Mouse (Mus musculus): ENCODE data around the gene Ccdc106.
"Not testable (repeated sequence)": the region's sequence is repeated elsewhere in the genome, so short reads cannot be mapped to it uniquely, and the experiment has no call there.

Ccdc106 gene

GRCm38 (mm10) chr7:5020000-5020681, at the start of gene Ccdc106, which contains the start of gene Zfp865:
Gene Ccdc106 (plus strand): TSS chr7:5020553.
Gene Zfp865 (plus strand): TSS chr7:5020376.
- peak; percentile 99 for DNase-seq

- no peak for DNase-seq
Measured at GRCm38 (mm10) chr7:4971068-4971467, 49.3 kb upstream of the Ccdc106 start, which contains the start of gene Sbk3. Gene Sbk3 (minus strand): TSS chr7:4971168.

- peak in 1 of 2 experiments; percentile 39 for DNase-seq
Measured at GRCm38 (mm10) chr7:4971710-4972109, 48.6 kb upstream of the Ccdc106 start.

- peak; percentile 54 to 65 for DNase-seq
Measured at GRCm38 (mm10) chr7:4972321-4973047, 47.9 kb upstream of the Ccdc106 start.

GRCm38 (mm10) chr7:4975455-4975854, 44.9 kb upstream of the Ccdc106 start:
- DNase-seq = no peak

GRCm38 (mm10) chr7:4976832-4977231, 43.5 kb upstream of the Ccdc106 start:
- DNase-seq = no peak

- DNase-seq = peak in 1 of 2 experiments; percentile 26
Measured at GRCm38 (mm10) chr7:4988250-4988649, 32.1 kb upstream of the Ccdc106 start.

- DNase-seq = no peak
Measured at GRCm38 (mm10) chr7:4993347-4993998, 26.9 kb upstream of the Ccdc106 start.

- no peak for DNase-seq
Measured at GRCm38 (mm10) chr7:4993999-4994788, 26.2 kb upstream of the Ccdc106 start.

- DNase-seq = no peak
Measured at GRCm38 (mm10) chr7:4995268-4996002, 24.9 kb upstream of the Ccdc106 start.

GRCm38 (mm10) chr7:4996003-4996895, 24.1 kb upstream of the Ccdc106 start, which contains the start of gene Zfp579:
Gene Zfp579 (minus strand): TSS chr7:4996158.
- peak; percentile 90 to 92 for DNase-seq

GRCm38 (mm10) chr7:4996934-4997333, 23.4 kb upstream of the Ccdc106 start:
- DNase-seq = no peak

- no peak for DNase-seq
Measured at GRCm38 (mm10) chr7:4999876-5000275, 20.5 kb upstream of the Ccdc106 start.

- not testable (repeated sequence) for DNase-seq
Measured at GRCm38 (mm10) chr7:5002876-5003275, 17.5 kb upstream of the Ccdc106 start.

- no peak for DNase-seq
Measured at GRCm38 (mm10) chr7:5008229-5008628, 12.1 kb upstream of the Ccdc106 start.

GRCm38 (mm10) chr7:5012681-5013513, 7.5 kb upstream of the Ccdc106 start:
- DNase-seq = peak; percentile 61 to 62

- DNase-seq = peak; percentile 97
Measured at GRCm38 (mm10) chr7:5014251-5015117, 5.9 kb upstream of the Ccdc106 start, which contains the start of the genes Zfp524 and Fiz1. Gene Zfp524 (plus strand): TSS chr7:5014415. Gene Fiz1 (minus strand): TSS chr7:5014697.

All from lung, adult 18-20 months (tissue).